Mouse (Mus musculus) myocyte (in vitro differentiated cells): ENCODE measurements around the gene Hal.

Experiments
- CEBPB ChIP-seq: IDR thresholded peaks from 2 replicates; pipeline ENCODE4 v1.6.1; 2011; ENCODE audit warnings: mild to moderate bottlenecking, moderate library complexity; ENCODE audit not compliant: poor library complexity, insufficient read depth, severe bottlenecking
- E2F4 ChIP-seq: IDR thresholded peaks from one replicate; pipeline ENCODE4 v1.6.1; 2011; ENCODE audit warnings: mild to moderate bottlenecking, control low read depth, moderate library complexity; ENCODE audit not compliant: insufficient read depth
- MAX ChIP-seq: IDR thresholded peaks from one replicate; pipeline ENCODE4 v1.6.1; 2011; ENCODE audit warnings: low read depth, mild to moderate bottlenecking, control low read depth
- MYOD1 ChIP-seq, 3 experiments: IDR thresholded peaks; one replicate each; pipeline ENCODE4 v1.6.1; 2011; ENCODE audit warnings: control low read depth in 2 of 3, low read depth in 2 of 3, mild to moderate bottlenecking in 2 of 3, moderate library complexity in 1 of 3; ENCODE audit not compliant: insufficient read length in 2 of 3, control insufficient read depth in 1 of 3
- MYOG ChIP-seq, 3 experiments: IDR thresholded peaks; one replicate each; pipeline ENCODE4 v1.6.1; 2011; ENCODE audit warnings: control low read depth in 2 of 3, low read depth in 2 of 3, mild to moderate bottlenecking in 2 of 3; ENCODE audit not compliant: insufficient read length in 2 of 3, control insufficient read depth in 1 of 3, insufficient read depth in 1 of 3
- POLR2A ChIP-seq: IDR thresholded peaks from one replicate; pipeline ENCODE4 v1.6.1; 2011; ENCODE audit warnings: low read depth, mild to moderate bottlenecking, control low read depth, moderate library complexity; ENCODE audit not compliant: insufficient read length
- POLR2AphosphoS2 ChIP-seq: IDR thresholded peaks from one replicate; pipeline ENCODE4 v1.6.1; 2011; ENCODE audit warnings: low read depth, control low read depth; ENCODE audit not compliant: insufficient read length
- REST ChIP-seq: IDR thresholded peaks from one replicate; pipeline ENCODE4 v1.6.1; 2011; ENCODE audit warnings: mild to moderate bottlenecking, control low read depth, moderate library complexity; ENCODE audit not compliant: insufficient read depth, insufficient read length
- SRF ChIP-seq: IDR thresholded peaks from one replicate; pipeline ENCODE4 v1.6.1; 2011; ENCODE audit warnings: low read depth; ENCODE audit not compliant: control insufficient read depth, insufficient read length
- TCF12 ChIP-seq: IDR thresholded peaks from one replicate; pipeline ENCODE4 v1.6.1; 2011; ENCODE audit warnings: mild to moderate bottlenecking, control low read depth; ENCODE audit not compliant: poor library complexity, insufficient read depth, severe bottlenecking
- USF1 ChIP-seq: IDR thresholded peaks from one replicate; pipeline ENCODE4 v1.6.1; 2011; ENCODE audit warnings: low read depth, mild to moderate bottlenecking, control low read depth, moderate library complexity

GRCm38 (mm10) chr10:93519756-93520155 is 31.2 kb downstream of the Hal start:
- TF ChIP-seq MAX (no peak), POLR2A (no peak), TCF12 (no peak), USF1 (no peak), E2F4 (no peak), MYOD1 (IDR thresholded peaks at IDR 0.05; ENCODE audit: control insufficient read depth in 1 of 3, insufficient read length in 2 of 3, low read depth in 2 of 3) (no peak), POLR2AphosphoS2 (no peak), SRF (no peak), CEBPB (no peak), MYOG (IDR thresholded peaks at IDR 0.05; ENCODE audit: control insufficient read depth in 1 of 3, insufficient read depth in 1 of 3, insufficient read length in 2 of 3, low read depth in 2 of 3) (no peak), REST (no peak)
